Mouse (Mus musculus): ENCODE results near the gene Xrcc5.

DNA sequence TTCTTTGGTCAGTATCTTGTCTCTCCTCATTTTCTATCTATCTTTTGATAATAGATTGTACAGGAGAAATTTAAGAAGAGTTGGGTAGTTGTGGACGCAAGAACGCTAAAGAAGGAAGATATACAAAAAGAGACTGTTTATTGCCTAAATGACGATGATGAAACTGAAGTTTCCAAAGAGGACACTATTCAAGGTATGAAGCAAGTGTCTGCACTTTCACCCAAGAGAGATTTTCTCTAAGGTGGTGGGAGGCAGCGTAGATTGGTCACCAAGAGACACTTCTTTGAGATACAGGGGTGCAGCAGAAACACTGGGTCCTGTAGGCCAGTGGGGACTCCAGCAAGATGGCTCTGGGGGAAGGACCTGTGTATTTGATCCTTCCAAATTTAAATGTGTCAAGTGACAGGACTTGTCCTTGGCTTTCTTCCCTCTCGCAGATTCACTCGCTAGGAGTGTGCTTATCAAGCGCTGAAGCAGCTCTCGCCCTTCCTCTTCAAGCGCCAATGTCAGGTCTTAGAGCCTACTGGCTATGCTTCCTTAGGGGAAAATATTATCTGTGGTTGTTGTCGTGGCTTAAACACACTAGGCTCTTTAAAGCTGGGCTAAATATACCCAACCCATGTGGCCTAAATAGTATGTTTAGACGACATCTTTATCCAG lies 19.1 kb downstream of the Xrcc5 start:
- no peak for TF ChIP-seq CTCF (IDR thresholded peaks at IDR 0.05; ENCODE audit: borderline replicate concordance, insufficient read depth, low read length)
- no peak for TF ChIP-seq POLR2A (IDR thresholded peaks at IDR 0.05; ENCODE audit: low read depth, low read length)
